Mouse (Mus musculus) stomach, postnatal 0 days (tissue): ENCODE measurements at regions not wholly inside any gene's neighbourhood (a gene's known extent, or its start where the extent isn't known, plus 50 kb on each side); places are given as distances from the start of the nearest gene placed in this dataset.

ENCODE experiments used
- ATAC-seq: fragments of 200-750 bp; cut with Nextera tagmentation; 2 replicates; pipeline ENCODE4 v1.8.0; 2017; ENCODE audit not compliant: low FRiP score, low TSS enrichment
- DNase-seq: peaks from one replicate; pipeline ENCODE4 v3.0.0-alpha.2; 2016; ENCODE audit warnings: low spot score
- H3K27ac ChIP-seq: fragments of 300-500 bp; sonication (generic); replicated peaks from 2 replicates; pipeline ENCODE4 v1.5.1; 2014; ENCODE audit warnings: mild to moderate bottlenecking, control low read depth
- H3K27me3 ChIP-seq: fragments of 300-500 bp; sonication (generic); 2 replicates; pipeline ENCODE4 v1.6.1; 2014; ENCODE audit warnings: low read length; ENCODE audit not compliant: control insufficient read depth, insufficient read depth
- H3K36me3 ChIP-seq: fragments of 300-500 bp; sonication (generic); 2 replicates; pipeline ENCODE4 v1.6.1; 2014; ENCODE audit warnings: low read length, mixed read lengths; ENCODE audit not compliant: control insufficient read depth, insufficient read depth
- H3K4me1 ChIP-seq: fragments of 300-500 bp; sonication (generic); replicated peaks from 2 replicates; pipeline ENCODE4 v1.6.1; 2014; ENCODE audit warnings: antibody characterized with exemption; ENCODE audit not compliant: control insufficient read depth, insufficient read depth
- H3K4me2 ChIP-seq: fragments of 300-500 bp; sonication (generic); replicated peaks from 2 replicates; pipeline ENCODE4 v1.6.1; 2014; ENCODE audit warnings: low read depth, mild to moderate bottlenecking, control low read depth, moderate library complexity
- H3K4me3 ChIP-seq: fragments of 300-500 bp; sonication (generic); 2 replicates; pipeline ENCODE4 v1.5.1; 2014; ENCODE audit warnings: low read depth, low read length, control low read depth
- H3K9ac ChIP-seq: fragments of 300-500 bp; sonication (generic); 2 replicates; pipeline ENCODE4 v1.6.1; 2014; ENCODE audit warnings: mild to moderate bottlenecking, low read length, control low read depth, mixed read lengths
- H3K9me3 ChIP-seq: fragments of 300-500 bp; sonication (generic); 2 replicates; pipeline ENCODE4 v1.6.1; 2016; ENCODE audit warnings: low read length; ENCODE audit not compliant: control insufficient read depth
- CTCF ChIP-seq: IDR thresholded peaks from 2 replicates; pipeline ENCODE4 v1.5.1; 2016; ENCODE audit warnings: antibody characterized with exemption, low read depth, mild to moderate bottlenecking, moderate library complexity
- EP300 ChIP-seq: optimal IDR thresholded peaks from 2 replicates; pipeline ENCODE3; 2016; ENCODE audit warnings: antibody characterized with exemption
- WGBS: fragments of 180-500 bp; shearing (Covaris S2); extraction: QIAGEN DNeasy Blood & Tissue Kit; methylation state at CpG from one replicate; pipeline ENCODE4 v1.1.7; 2014; 5-methylcytosine and 5-hydroxymethylcytosine counted together

DNA sequence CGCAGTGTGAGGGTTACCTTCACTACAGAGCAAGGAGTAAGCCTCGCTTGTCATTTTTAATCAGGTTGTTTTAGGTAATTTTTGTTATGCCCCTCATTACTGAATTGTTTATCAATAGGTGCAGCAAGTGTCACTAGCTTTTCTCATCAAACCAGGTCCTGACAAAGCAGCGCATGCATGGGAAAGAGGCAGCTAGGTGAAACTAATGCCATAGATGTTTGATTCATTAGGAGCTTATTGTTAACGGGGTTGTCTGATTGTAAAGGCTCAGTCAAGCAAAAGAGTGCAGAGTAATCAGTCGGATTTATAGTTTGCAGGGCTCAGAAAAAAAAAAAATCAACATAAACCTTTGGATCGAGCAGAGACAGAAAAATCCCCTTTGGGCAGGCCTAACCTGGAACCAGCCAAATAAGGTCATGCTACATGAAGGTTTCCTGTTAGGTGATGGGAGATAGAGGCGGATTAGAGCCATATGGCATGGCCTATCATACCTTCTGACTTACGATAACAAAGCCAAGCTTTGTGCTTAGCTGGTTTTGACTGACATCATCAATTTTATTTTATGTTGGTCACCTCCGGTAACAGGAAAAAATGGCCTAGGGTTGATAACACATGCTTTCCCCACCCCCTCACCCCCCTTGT, 52.4 kb upstream of the Zeb2 start:
- H3K4me2 ChIP-seq = no peak overlapping the region
- 67% methylated on average over 9 of the region's 9 CpGs for WGBS
- TF ChIP-seq CTCF (no peak), EP300 (no peak)
- no peaks in the 10 kb centered on the region for H3K9me3 ChIP-seq
- H3K27me3 ChIP-seq = no peaks in the 10 kb centered on the region
- H3K4me3 ChIP-seq = no peak overlapping the region
- DNase-seq = no peak
- H3K4me1 ChIP-seq = no peaks in the 10 kb centered on the region
- H3K9ac ChIP-seq = no peak overlapping the region
- no peak overlapping the region for H3K27ac ChIP-seq
- no peak for ATAC-seq
- H3K36me3 ChIP-seq = no peaks in the 10 kb centered on the region

DNA sequence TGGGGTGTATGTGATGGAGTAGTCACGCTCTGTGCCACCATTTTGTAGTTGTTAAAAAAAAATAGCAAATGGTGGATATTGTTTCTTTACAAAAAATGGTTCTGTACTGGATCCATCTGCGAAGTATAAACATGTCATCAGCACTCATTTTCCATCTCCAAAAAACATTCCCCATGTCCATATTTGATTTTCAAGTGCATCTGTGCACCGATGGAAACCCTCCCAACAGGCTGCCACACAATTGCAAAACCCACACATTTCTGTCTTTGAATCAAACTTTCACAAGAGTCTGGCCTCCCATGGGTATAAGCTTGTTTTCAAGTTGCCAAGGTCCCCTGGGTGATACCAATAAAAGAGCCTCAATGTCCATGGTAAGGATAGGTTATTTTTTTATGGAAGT, 51.4 kb upstream of the Zeb2 start:
- DNase-seq (no peak), ATAC-seq (no peak)
- H3K36me3 ChIP-seq = no peaks in the 10 kb centered on the region
- no peak for TF ChIP-seq EP300
- no peak for TF ChIP-seq CTCF
- H3K4me3 ChIP-seq = no peak overlapping the region
- 95% methylated on average over 3 of the region's 3 CpGs for WGBS
- no peak overlapping the region for H3K9ac ChIP-seq
- no peaks in the 10 kb centered on the region for H3K4me1 ChIP-seq
- H3K27ac ChIP-seq = no peak overlapping the region
- no peaks in the 10 kb centered on the region for H3K27me3 ChIP-seq
- no peak overlapping the region for H3K4me2 ChIP-seq
- H3K9me3 ChIP-seq = no peaks in the 10 kb centered on the region
